Mouse (Mus musculus) intestine, postnatal 0 days (tissue): ENCODE measurements around the gene Lgr4. TPM values are rescaled to one million over a fixed set of nuclear protein-coding genes. Genes with fewer than 3 reads are reported as not detected.
A peak's percentile ranks its signal among the peaks of the same experiment; 100 is the strongest.

ENCODE experiments used
- ATAC-seq: fragments of 200-750 bp; cut with Nextera tagmentation; 2 replicates; pipeline ENCODE4 v1.8.0; 2017; ENCODE audit warnings: mild to moderate bottlenecking, moderate TSS enrichment, moderate library complexity
- H3K27ac ChIP-seq: fragments of 300-500 bp; sonication (generic); 2 replicates; pipeline ENCODE4 v1.5.1; 2014; ENCODE audit warnings: mild to moderate bottlenecking, low read depth, low read length, moderate library complexity
- H3K27me3 ChIP-seq: fragments of 300-500 bp; sonication (generic); replicated peaks from 2 replicates; pipeline ENCODE4 v1.6.1; 2014; ENCODE audit warnings: low read length, mixed read lengths; ENCODE audit not compliant: control insufficient read depth, insufficient read depth
- H3K36me3 ChIP-seq: fragments of 300-500 bp; sonication (generic); 2 replicates; pipeline ENCODE4 v1.6.1; 2014; ENCODE audit warnings: mild to moderate bottlenecking, moderate library complexity; ENCODE audit not compliant: control insufficient read depth, insufficient read depth
- H3K4me1 ChIP-seq: fragments of 300-500 bp; sonication (generic); replicated peaks from 2 replicates; pipeline ENCODE4 v1.6.1; 2014; ENCODE audit warnings: antibody characterized with exemption, low read length, mixed read lengths; ENCODE audit not compliant: control insufficient read depth, insufficient read depth
- H3K4me2 ChIP-seq: fragments of 300-500 bp; sonication (generic); replicated peaks from 2 replicates; pipeline ENCODE4 v1.6.1; 2014; ENCODE audit warnings: low read depth, mild to moderate bottlenecking, moderate library complexity
- H3K4me3 ChIP-seq: fragments of 300-500 bp; sonication (generic); 2 replicates; pipeline ENCODE4 v1.5.1; 2014; ENCODE audit warnings: low read depth, low read length
- H3K9ac ChIP-seq: fragments of 300-500 bp; sonication (generic); 2 replicates; pipeline ENCODE4 v1.6.1; 2014; ENCODE audit warnings: mild to moderate bottlenecking, low read depth, low read length
- H3K9me3 ChIP-seq: fragments of 300-500 bp; sonication (generic); 2 replicates; pipeline ENCODE4 v1.6.1; 2016; ENCODE audit warnings: mixed run types; ENCODE audit not compliant: control insufficient read depth
- CTCF ChIP-seq: sonication (generic); IDR thresholded peaks from 2 replicates; pipeline ENCODE4 v1.5.1; 2016; ENCODE audit warnings: low read depth, mild to moderate bottlenecking, control low read depth, antibody characterized with exemption, moderate library complexity
- WGBS: fragments of 180-500 bp; shearing (Covaris S2); extraction: QIAGEN DNeasy Blood & Tissue Kit; methylation state at CpG from one replicate; pipeline ENCODE4 v1.1.7; 2014; 5-methylcytosine and 5-hydroxymethylcytosine counted together
- polyA plus RNA-seq: library from polyadenylated mRNA; unstranded; fragments of >200 nt; fragmentation: Nextera tagmentation; extraction: Ambion mirVana; gene quantifications from 2 replicates; pipeline ENCODE4 v1.2.1, GENCODE M21; 2015

Lgr4 gene
- polyA plus RNA-seq, 1 experiment from 2014 or later, result 15.9 TPM

DNA sequence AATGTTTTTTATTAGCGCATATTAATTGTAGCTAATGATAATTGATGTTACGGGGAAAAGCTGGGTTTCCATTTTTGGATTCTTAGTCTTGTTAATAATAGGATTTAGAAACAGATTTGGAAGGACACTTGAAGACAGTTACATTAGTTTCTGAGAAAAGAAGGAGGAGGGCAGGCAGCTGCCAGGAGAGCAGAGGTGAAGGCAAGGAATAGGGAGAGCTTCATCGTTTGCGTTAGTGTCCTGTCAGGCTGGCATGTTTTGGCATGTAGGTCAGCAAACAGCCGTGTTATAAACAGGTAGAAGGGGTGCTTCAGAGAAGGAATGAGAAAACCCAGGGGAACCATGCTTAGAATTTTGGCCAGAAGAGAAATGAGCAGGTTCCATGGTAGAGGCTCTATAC, 38.5 kb downstream of the Lgr4 start:
- Histone ChIP-seq H3K4me3 (no peak overlapping the region), H3K36me3 (no peaks in the 10 kb centered on the region), H3K27me3 (no peaks in the 10 kb centered on the region), H3K9me3 (no peaks in the 10 kb centered on the region), H3K4me1 (peaks cover 12% of the 10 kb centered on the region), H3K27ac (no peak overlapping the region), H3K9ac (no peak overlapping the region), H3K4me2 (no peak overlapping the region)
- ATAC-seq, result no peak
- no peak for TF ChIP-seq CTCF
- WGBS, result 85% methylated on average over 5 of the region's 5 CpGs

DNA sequence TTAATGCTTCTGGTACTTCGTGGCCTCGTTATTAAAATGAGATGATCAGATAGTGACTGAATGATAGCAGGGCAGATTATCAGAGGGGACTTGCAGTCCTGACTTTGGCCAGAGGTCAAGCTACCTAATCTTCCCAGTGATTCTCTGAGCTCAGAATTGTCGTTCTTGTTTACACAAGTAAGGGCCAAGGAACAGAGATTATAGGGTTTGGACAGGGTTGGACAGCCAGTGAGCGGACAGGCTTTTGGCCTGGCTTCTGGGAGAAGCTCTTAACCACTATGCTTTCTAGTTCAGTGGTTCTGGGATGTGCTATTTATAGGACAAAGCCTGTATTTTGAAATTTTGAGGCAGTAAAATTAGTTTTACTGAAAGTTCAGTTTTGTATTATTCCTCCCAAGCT, 39.3 kb downstream of the Lgr4 start:
- TF ChIP-seq CTCF, result no peak
- Histone ChIP-seq H3K4me1 (peaks cover 15% of the 10 kb centered on the region), H3K9me3 (no peaks in the 10 kb centered on the region), H3K27ac (no peak overlapping the region), H3K4me3 (no peak overlapping the region), H3K9ac (no peak overlapping the region), H3K27me3 (no peaks in the 10 kb centered on the region), H3K36me3 (no peaks in the 10 kb centered on the region), H3K4me2 (no peak overlapping the region)
- no peak for ATAC-seq
- 31% methylated on average over 4 of the region's 4 CpGs for WGBS

DNA sequence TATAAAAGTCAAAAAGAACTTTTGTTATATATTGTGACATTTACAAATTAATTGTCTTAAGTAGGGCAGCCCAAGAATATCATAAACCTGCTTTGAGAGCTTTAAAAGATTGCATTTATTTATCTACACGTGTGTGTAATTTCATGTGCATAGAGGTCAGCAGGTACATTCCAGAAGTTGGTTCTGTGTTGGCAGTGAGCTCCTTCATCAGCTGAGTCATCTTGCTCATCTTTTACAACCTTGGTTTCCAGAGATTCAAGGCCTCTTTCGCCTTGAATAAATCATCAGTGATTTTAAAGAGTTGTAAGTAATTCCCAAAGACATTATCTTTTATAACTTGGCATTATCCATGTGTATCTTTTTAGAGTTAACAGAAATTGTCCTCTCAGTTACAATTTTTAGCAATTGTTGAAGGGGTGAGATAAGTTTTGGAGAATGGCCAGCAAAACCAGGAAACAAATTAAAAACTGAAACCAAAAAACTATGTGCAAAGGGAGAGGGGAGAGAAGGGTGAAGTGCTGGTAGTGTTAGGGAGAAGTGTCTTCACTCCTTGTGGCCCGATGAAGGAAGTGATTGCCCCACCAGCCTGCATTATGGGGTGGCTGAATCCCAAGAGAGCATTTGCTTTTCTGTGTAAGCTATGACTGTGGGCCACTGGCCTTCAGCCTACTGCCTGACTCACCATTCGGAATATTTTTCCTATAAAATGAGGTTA, 41.4 kb downstream of the Lgr4 start:
- H3K4me2 ChIP-seq, result peak overlapping the region; percentile 6; the same call in 1 of the 2 replicates
- no peaks in the 10 kb centered on the region for H3K9me3 ChIP-seq
- no peak overlapping the region for H3K4me3 ChIP-seq
- H3K4me1 ChIP-seq, result peaks cover 8% of the 10 kb centered on the region
- ATAC-seq, result peak; percentile 69; the same call in 1 of the 2 replicates
- H3K27me3 ChIP-seq, result no peaks in the 10 kb centered on the region
- H3K9ac ChIP-seq, result no peak overlapping the region
- H3K36me3 ChIP-seq, result no peaks in the 10 kb centered on the region
- WGBS, result 36% methylated on average over 4 of the region's 4 CpGs
- H3K27ac ChIP-seq, result peak overlapping the region; percentile 55
- no peak for TF ChIP-seq CTCF

DNA sequence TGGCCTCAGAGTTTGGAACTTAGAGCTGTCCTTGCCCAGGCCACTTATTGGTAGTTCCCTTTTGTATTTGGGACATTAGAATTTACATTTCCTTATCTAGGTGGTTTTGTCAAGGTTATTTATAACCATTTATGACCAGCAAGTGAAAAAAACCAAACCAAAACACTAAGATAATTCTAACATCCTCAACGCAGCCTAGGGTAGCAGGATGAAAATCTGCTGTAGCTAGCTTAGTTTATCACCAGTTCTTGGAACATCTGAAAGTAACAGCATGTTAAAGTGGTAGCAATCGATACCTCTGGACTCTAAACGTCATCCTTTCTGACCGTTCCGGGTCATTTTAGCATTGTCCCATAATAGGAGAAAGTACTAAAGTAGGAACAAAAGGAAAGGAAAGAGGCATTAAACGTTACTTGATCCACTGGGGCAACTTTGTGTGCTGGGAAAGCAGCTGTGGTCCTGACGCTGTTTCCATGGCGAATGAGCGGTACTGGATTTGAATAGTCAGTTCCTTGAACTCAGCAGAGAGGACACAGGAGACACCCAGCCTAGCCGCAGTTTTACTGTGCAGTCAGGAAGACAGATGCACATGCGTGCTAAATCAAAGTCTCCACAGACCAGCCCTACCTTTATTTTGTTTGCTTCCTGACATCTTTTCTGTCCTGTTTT, 42.1 kb downstream of the Lgr4 start:
- Histone ChIP-seq H3K4me3 (no peak overlapping the region), H3K27ac (peak overlapping the region; percentile 55), H3K4me2 (peak overlapping the region; percentile 6; the same call in 1 of the 2 replicates), H3K9me3 (no peaks in the 10 kb centered on the region), H3K9ac (no peak overlapping the region), H3K27me3 (no peaks in the 10 kb centered on the region), H3K36me3 (no peaks in the 10 kb centered on the region), H3K4me1 (peaks cover 8% of the 10 kb centered on the region)
- no peak for TF ChIP-seq CTCF
- no peak for ATAC-seq
- 64% methylated on average over 11 of the region's 11 CpGs for WGBS

DNA sequence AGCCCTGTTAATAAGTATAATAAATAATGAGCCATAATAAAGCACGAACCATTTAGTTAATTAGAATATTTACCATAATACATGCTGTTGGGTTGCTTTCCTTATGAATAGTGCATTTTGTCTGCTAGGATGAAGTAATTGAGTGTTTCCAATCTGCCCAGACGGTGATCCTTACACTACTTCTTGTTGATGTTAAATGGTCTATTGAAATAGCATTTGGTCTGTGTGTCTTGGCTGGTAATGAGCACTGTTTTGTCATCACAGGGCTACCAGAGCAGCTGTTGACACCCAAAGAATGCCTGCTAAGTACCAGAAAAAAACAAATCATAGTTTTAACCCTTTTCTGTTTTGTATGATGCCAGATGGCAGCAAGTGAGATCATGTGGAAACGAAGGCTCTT, 42.8 kb downstream of the Lgr4 start:
- Histone ChIP-seq H3K4me1 (peaks cover 8% of the 10 kb centered on the region), H3K4me3 (no peak overlapping the region), H3K4me2 (no peak overlapping the region), H3K9me3 (no peaks in the 10 kb centered on the region), H3K27me3 (no peaks in the 10 kb centered on the region), H3K36me3 (no peaks in the 10 kb centered on the region), H3K27ac (no peak overlapping the region), H3K9ac (no peak overlapping the region)
- no peak for TF ChIP-seq CTCF
- ATAC-seq, result no peak
- 67% methylated on average over 3 of the region's 3 CpGs for WGBS

DNA sequence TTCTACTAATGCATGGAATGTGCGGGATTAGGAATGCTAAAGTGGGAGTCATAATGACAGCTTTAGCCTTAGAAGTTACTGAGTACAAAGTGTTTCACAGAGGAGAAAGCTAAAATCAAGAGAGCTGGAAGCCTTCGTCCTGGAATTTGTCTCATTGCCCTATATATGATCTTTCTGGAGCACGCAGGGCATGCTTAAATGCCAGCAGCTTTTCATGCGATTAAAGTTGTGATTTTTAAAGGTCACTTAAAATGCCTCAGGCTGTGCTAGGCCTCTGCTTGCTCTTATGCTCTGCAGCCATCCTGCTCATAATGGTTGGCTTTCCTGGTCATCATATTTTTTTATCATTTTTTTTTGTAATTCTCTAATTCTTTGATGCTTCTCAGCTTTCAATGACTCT, 43.7 kb downstream of the Lgr4 start:
- Histone ChIP-seq H3K27ac (no peak overlapping the region), H3K9ac (no peak overlapping the region), H3K4me3 (no peak overlapping the region), H3K36me3 (no peaks in the 10 kb centered on the region), H3K27me3 (no peaks in the 10 kb centered on the region), H3K4me1 (peaks cover 8% of the 10 kb centered on the region), H3K4me2 (no peak overlapping the region), H3K9me3 (no peaks in the 10 kb centered on the region)
- 70% methylated on average over 4 of the region's 4 CpGs for WGBS
- TF ChIP-seq CTCF, result no peak
- ATAC-seq, result no peak
